Mouse (Mus musculus) midbrain, embryonic 13.5 days (tissue): ENCODE data around the gene Eps8l2. TPM values are rescaled to one million over a fixed set of nuclear protein-coding genes. Genes with fewer than 3 reads are reported as not detected.

ENCODE experiments used
- ATAC-seq: fragments of 200-750 bp; cut with Nextera tagmentation; 2 replicates; pipeline ENCODE4 v1.8.0; 2017; ENCODE audit warnings: mild to moderate bottlenecking, moderate TSS enrichment, moderate library complexity
- H3K27ac ChIP-seq: fragments of 300-500 bp; sonication (generic); 2 replicates; pipeline ENCODE4 v1.5.1; 2015; ENCODE audit warnings: inconsistent platforms, mild to moderate bottlenecking, moderate library complexity
- H3K27me3 ChIP-seq: fragments of 300-500 bp; sonication (generic); 2 replicates; pipeline ENCODE4 v1.6.1; 2015; ENCODE audit warnings: mild to moderate bottlenecking, inconsistent platforms
- H3K36me3 ChIP-seq: fragments of 300-500 bp; sonication (generic); 2 replicates; pipeline ENCODE4 v1.6.1; 2015; ENCODE audit warnings: mild to moderate bottlenecking, inconsistent platforms
- H3K4me1 ChIP-seq: fragments of 300-500 bp; sonication (generic); replicated peaks from 2 replicates; pipeline ENCODE4 v1.6.1; 2015; ENCODE audit warnings: inconsistent platforms
- H3K4me2 ChIP-seq: fragments of 300-500 bp; sonication (generic); replicated peaks from 2 replicates; pipeline ENCODE4 v1.6.1; 2015; ENCODE audit warnings: moderate library complexity, mild to moderate bottlenecking, inconsistent platforms
- H3K4me3 ChIP-seq: fragments of 300-500 bp; sonication (generic); replicated peaks from 2 replicates; pipeline ENCODE4 v1.5.1; 2015; ENCODE audit warnings: mild to moderate bottlenecking, inconsistent platforms
- H3K9ac ChIP-seq: fragments of 300-500 bp; sonication (generic); replicated peaks from 2 replicates; pipeline ENCODE4 v1.6.1; 2015; ENCODE audit warnings: mild to moderate bottlenecking, inconsistent platforms
- H3K9me3 ChIP-seq: fragments of 300-500 bp; sonication (generic); 2 replicates; pipeline ENCODE4 v1.6.1; 2016; ENCODE audit warnings: mild to moderate bottlenecking, inconsistent platforms
- WGBS: fragments of 180-500 bp; shearing (Covaris S2); methylation state at CpG from one replicate; pipeline ENCODE4 v1.1.7; 2015; 5-methylcytosine and 5-hydroxymethylcytosine counted together
- polyA plus RNA-seq: library from polyadenylated mRNA; unstranded; fragments of >200 nt; fragmentation: Nextera tagmentation; extraction: Ambion mirVana; gene quantifications from 2 replicates; pipeline ENCODE4 v1.2.1, GENCODE M21; 2015

Gene Eps8l2
- polyA plus RNA-seq, 1 experiment from 2014 or later = 0.31 TPM

- Histone ChIP-seq H3K27me3 (no peaks in the 10 kb centered on the region), H3K9ac (no peak overlapping the region), H3K4me1 (no peaks in the 10 kb centered on the region), H3K4me3 (no peak overlapping the region), H3K9me3 (no peaks in the 10 kb centered on the region), H3K36me3 (no peaks in the 10 kb centered on the region), H3K4me2 (no peak overlapping the region), H3K27ac (no peak overlapping the region)
- ATAC-seq = no peak
- WGBS = 80% methylated on average over 4 of the region's 4 CpGs
These were observed 40.9 kb downstream of the Eps8l2 start for GRCm38 (mm10) chr7:141379584-141379983.

- no peak for ATAC-seq
- Histone ChIP-seq H3K36me3 (no peaks in the 10 kb centered on the region), H3K27me3 (0 out of 2 replicates have a peak, but pooled peaks cover 5% of the 10 kb centered on the region), H3K9ac (no peak overlapping the region), H3K4me1 (no peaks in the 10 kb centered on the region), H3K9me3 (no peaks in the 10 kb centered on the region), H3K4me2 (no peak overlapping the region), H3K27ac (no peak overlapping the region), H3K4me3 (no peak overlapping the region)
- 79% methylated on average over 4 of the region's 4 CpGs for WGBS
These were observed 42.6 kb downstream of the Eps8l2 start for GRCm38 (mm10) chr7:141381068-141381835.

GRCm38 (mm10) chr7:141387807-141388486 lies 49.3 kb downstream of the Eps8l2 start:
- Histone ChIP-seq H3K4me3 (no peak overlapping the region), H3K27me3 (peaks cover 11% of the 10 kb centered on the region), H3K9ac (no peak overlapping the region), H3K27ac (no peak overlapping the region), H3K4me1 (peaks cover 10% of the 10 kb centered on the region), H3K4me2 (no peak overlapping the region), H3K9me3 (no peaks in the 10 kb centered on the region), H3K36me3 (no peaks in the 10 kb centered on the region)
- WGBS = 61% methylated on average over 2 of the region's 2 CpGs
- ATAC-seq = no peak

GRCm38 (mm10) chr7:141388487-141389109 lies 49.9 kb downstream of the Eps8l2 start:
- peaks cover 14% of the 10 kb centered on the region for H3K4me1 ChIP-seq
- peaks cover 11% of the 10 kb centered on the region for H3K27me3 ChIP-seq
- 60% methylated on average over 3 of the region's 3 CpGs for WGBS
- H3K27ac ChIP-seq = no peak overlapping the region
- no peaks in the 10 kb centered on the region for H3K36me3 ChIP-seq
- H3K9ac ChIP-seq = no peak overlapping the region
- ATAC-seq = no peak
- H3K4me3 ChIP-seq = no peak overlapping the region
- no peaks in the 10 kb centered on the region for H3K9me3 ChIP-seq
- H3K4me2 ChIP-seq = no peak overlapping the region

GRCm38 (mm10) chr7:141390326-141391259 lies 51.9 kb downstream of the Eps8l2 start:
- Histone ChIP-seq H3K9ac (no peak overlapping the region), H3K36me3 (peaks cover 3% of the 10 kb centered on the region; the same call in 1 of the 2 replicates), H3K27ac (no peak overlapping the region), H3K4me3 (no peak overlapping the region), H3K9me3 (no peaks in the 10 kb centered on the region), H3K4me2 (no peak overlapping the region), H3K27me3 (peaks cover 6% of the 10 kb centered on the region), H3K4me1 (peaks cover 14% of the 10 kb centered on the region)
- WGBS = 58% methylated on average over 9 of the region's 9 CpGs
- no peak for ATAC-seq

- Histone ChIP-seq H3K4me1 (peaks cover 14% of the 10 kb centered on the region), H3K36me3 (peaks cover 16% of the 10 kb centered on the region), H3K9me3 (no peaks in the 10 kb centered on the region), H3K4me2 (peak within 1 kb of the TSS; percentile 93), H3K9ac (peak within 1 kb of the TSS; percentile 83), H3K4me3 (peak within 1 kb of the TSS; percentile 68), H3K27me3 (peaks cover 6% of the 10 kb centered on the region), H3K27ac (peak within 1 kb of the TSS; percentile 79)
- ATAC-seq = peak; percentile 92
- WGBS = under 1% methylated on average over 57 of the region's 57 CpGs
These were observed 53.2 kb downstream of the Eps8l2 start, which contains the start of gene Taldo1 for GRCm38 (mm10) chr7:141391625-141392551. Gene Taldo1 (plus strand): TSS chr7:141392199.

- Histone ChIP-seq H3K4me3 (peak overlapping the region; percentile 68), H3K27ac (peak overlapping the region; percentile 79; the same call in 1 of the 2 replicates), H3K36me3 (peaks cover 21% of the 10 kb centered on the region), H3K9me3 (no peaks in the 10 kb centered on the region), H3K27me3 (peaks cover 6% of the 10 kb centered on the region), H3K9ac (peak overlapping the region; percentile 83), H3K4me1 (peaks cover 14% of the 10 kb centered on the region), H3K4me2 (peak overlapping the region; percentile 93)
- 32% methylated on average over 9 of the region's 9 CpGs for WGBS
- no peak for ATAC-seq
These were observed 54.0 kb downstream of the Eps8l2 start for GRCm38 (mm10) chr7:141392552-141393222.

- Histone ChIP-seq H3K4me1 (peaks cover 14% of the 10 kb centered on the region), H3K27ac (no peak overlapping the region), H3K4me3 (no peak overlapping the region), H3K9ac (no peak overlapping the region), H3K36me3 (peaks cover 35% of the 10 kb centered on the region), H3K27me3 (peaks cover 4% of the 10 kb centered on the region), H3K9me3 (no peaks in the 10 kb centered on the region), H3K4me2 (no peak overlapping the region)
- no peak for ATAC-seq
- whole genome bisulfite sequencing = 88% methylated on average over 7 of the region's 7 CpGs
These were observed 55.5 kb downstream of the Eps8l2 start for GRCm38 (mm10) chr7:141394158-141394557.

- Histone ChIP-seq H3K27ac (no peak overlapping the region), H3K9ac (no peak overlapping the region), H3K27me3 (no peaks in the 10 kb centered on the region), H3K4me1 (peaks cover 14% of the 10 kb centered on the region), H3K4me2 (no peak overlapping the region), H3K4me3 (no peak overlapping the region), H3K36me3 (peaks cover 42% of the 10 kb centered on the region), H3K9me3 (no peaks in the 10 kb centered on the region)
- no peak for ATAC-seq
- WGBS = 26% methylated on average over 6 of the region's 6 CpGs
These were observed 56.1 kb downstream of the Eps8l2 start for GRCm38 (mm10) chr7:141394771-141395170.

GRCm38 (mm10) chr7:141395348-141395747 lies 56.7 kb downstream of the Eps8l2 start:
- no peaks in the 10 kb centered on the region for H3K9me3 ChIP-seq
- no peaks in the 10 kb centered on the region for H3K27me3 ChIP-seq
- 80% methylated on average over 1 of the region's 1 CpGs for WGBS
- H3K4me2 ChIP-seq = no peak overlapping the region
- H3K9ac ChIP-seq = no peak overlapping the region
- no peak for ATAC-seq
- no peak overlapping the region for H3K27ac ChIP-seq
- peaks cover 14% of the 10 kb centered on the region for H3K4me1 ChIP-seq
- no peak overlapping the region for H3K4me3 ChIP-seq
- peaks cover 47% of the 10 kb centered on the region for H3K36me3 ChIP-seq
